In the genomic region with DNA sequence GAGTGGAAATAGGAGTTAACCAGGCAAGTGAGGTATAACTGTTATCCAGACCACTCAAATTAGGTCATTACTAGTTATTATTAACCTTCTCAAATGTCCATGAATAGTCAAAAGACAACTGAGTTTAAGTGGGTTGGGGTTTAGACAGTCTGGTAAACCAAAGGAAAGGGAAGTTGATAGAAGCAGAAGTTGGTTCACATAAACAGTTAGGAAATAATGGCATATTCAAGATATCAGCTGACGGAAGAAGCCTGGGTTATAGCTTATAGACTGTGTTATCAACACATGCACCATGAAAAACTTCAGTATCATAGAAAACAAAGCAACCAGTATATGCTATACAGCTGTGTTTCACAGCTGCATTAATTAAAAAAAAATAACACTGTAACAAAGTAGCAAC, we compare ENCODE assay signal across 26 mouse cellular contexts.
DNase-seq lines count a peak whose midpoint lies in the region; ATAC-seq and TF ChIP-seq lines count a peak whose summit lies in the region.
"Had no signal": no experiment of that assay in that cellular context is flagged by ENCODE, and none has a peak within 500 bp of the region (broad histone marks: within the 10 kb centered on the region; RNA-seq: fewer than 3 reads in every experiment).

No protein-coding gene starts in this region.

- no peak for TF ChIP-seq POLR2A in MEL (IDR thresholded peaks at IDR 0.05; ENCODE audit: control insufficient read depth in 1 of 2, insufficient read depth in 1 of 2, low read depth in 1 of 2, low read length in 2 of 2, poor library complexity in 1 of 2)

- no peak overlapping the region for H3K4me3 ChIP-seq in MEL (ENCODE audit: control insufficient read depth in 1 of 2, insufficient read depth in 1 of 2, low read depth in 2 of 2, low read length in 2 of 2)
- H3K4me3 ChIP-seq: forebrain, embryonic 10.5 days; forebrain, embryonic 13.5 days; heart, adult 2 months; heart, embryonic 10.5 days; heart, embryonic 13.5 days; hindbrain, embryonic 10.5 days; hindbrain, embryonic 13.5 days; intestine, embryonic 15.5 days had no signal

- H3K9me3 ChIP-seq in MEL (replicated peaks; ENCODE audit: insufficient read depth, low read length) = no peaks in the 10 kb centered on the region
- H3K9me3 ChIP-seq: forebrain, embryonic 10.5 days; forebrain, embryonic 13.5 days; heart, embryonic 10.5 days; heart, embryonic 13.5 days; hindbrain, embryonic 10.5 days; hindbrain, embryonic 13.5 days; intestine, embryonic 15.5 days had no signal

- intact Hi-C loops in heart, postnatal 25 days (cut with DNase I) = no loop called here

- no peak overlapping the region for H3K27ac ChIP-seq in MEL (ENCODE audit: control insufficient read depth, low read depth, low read length)
- H3K27ac ChIP-seq: forebrain, embryonic 10.5 days; forebrain, embryonic 13.5 days; heart, adult 2 months; heart, embryonic 10.5 days; heart, embryonic 13.5 days; hindbrain, embryonic 10.5 days; hindbrain, embryonic 13.5 days; intestine, embryonic 15.5 days had no signal

- H3K4me1 ChIP-seq in MEL (ENCODE audit: control insufficient read depth in 1 of 2, insufficient read depth in 2 of 2, low read length in 2 of 2) = no peaks in the 10 kb centered on the region
- H3K4me1 ChIP-seq: forebrain, embryonic 10.5 days; forebrain, embryonic 13.5 days; heart, embryonic 10.5 days; heart, embryonic 13.5 days; hindbrain, embryonic 10.5 days; hindbrain, embryonic 13.5 days; intestine, embryonic 15.5 days had no signal

- peak; percentile 61 for DNase-seq in MEL (ENCODE audit: low read depth, low spot score)
- no peak for DNase-seq in kidney, postnatal 25 days
- no peak for DNase-seq in heart, adult 18-20 months
- DNase-seq in heart, postnatal 25 days (ENCODE audit: low spot score) = no peak
- DNase-seq: adrenal gland, postnatal 10 days; cerebellum, adult 11 months; cerebellum, adult 2 months; cerebellum, adult 9-11 months; cerebellum, postnatal 25 days; gastrocnemius, postnatal 14 days; heart, adult 2 months; heart, postnatal 14 days; kidney, adult 11 months had no signal

- no peak overlapping the region for H3K9ac ChIP-seq in MEL (ENCODE audit: control insufficient read depth, low read depth, low read length, poor library complexity, severe bottlenecking)
- H3K9ac ChIP-seq: forebrain, embryonic 13.5 days; heart, embryonic 13.5 days; hindbrain, embryonic 13.5 days; intestine, embryonic 15.5 days had no signal

- no peak for TF ChIP-seq CTCF in MEL (IDR thresholded peaks at IDR 0.05 in 2 of 3, conservative IDR thresholded peaks at IDR 0.05 in 1 of 3; ENCODE audit: control insufficient read depth in 1 of 3, insufficient read depth in 1 of 3, low read depth in 2 of 3, low read length in 3 of 3, poor library complexity in 1 of 3, severe bottlenecking in 1 of 3)

- no peak for TF ChIP-seq RAD21 in MEL (IDR thresholded peaks at IDR 0.05; ENCODE audit: low read depth, low read length)

- TF ChIP-seq EP300 in MEL (IDR thresholded peaks at IDR 0.05; ENCODE audit: low read depth in 1 of 2, low read length in 2 of 2) = peak; percentile 73 to 80

- H3K79me2 ChIP-seq in MEL (ENCODE audit: control insufficient read depth, insufficient read depth, low read length, poor library complexity) = no peaks in the 10 kb centered on the region

- no peaks in the 10 kb centered on the region; a peak in 1 of 4 replicates for H3K36me3 ChIP-seq in MEL (ENCODE audit: control insufficient read depth in 1 of 2, insufficient read depth in 2 of 2, low read length in 2 of 2)
- H3K36me3 ChIP-seq: forebrain, embryonic 10.5 days; heart, embryonic 10.5 days; heart, embryonic 13.5 days; hindbrain, embryonic 10.5 days; hindbrain, embryonic 13.5 days; intestine, embryonic 15.5 days had no signal

- no peaks in the 10 kb centered on the region for H3K27me3 ChIP-seq in MEL (ENCODE audit: control insufficient read depth in 1 of 2, insufficient read depth in 2 of 2, low read length in 2 of 2)
- H3K27me3 ChIP-seq: forebrain, embryonic 13.5 days; heart, embryonic 13.5 days; hindbrain, embryonic 13.5 days; intestine, embryonic 15.5 days; Patski had no signal

- peak; percentile 63; the same call in 1 of the 2 replicates for ATAC-seq in granulocyte monocyte progenitor cell, adult 5-6 weeks (replicated peaks; ENCODE audit: poor library complexity, severe bottlenecking)
- peak; percentile 77 for ATAC-seq in megakaryocyte progenitor cell, adult 5-6 weeks (replicated peaks; ENCODE audit: poor library complexity)
- ATAC-seq: CD4-positive, CD25-positive, alpha-beta regulatory T cell, adult 4 months; forebrain, embryonic 13.5 days; forebrain, embryonic 16.5 days; hindbrain, embryonic 16.5 days; intestine, embryonic 15.5 days; Patski had no signal

TF ChIP-seq in MEL, 35 proteins besides CTCF, POLR2A, EP300 and RAD21:
- peak; percentile 48 for TF ChIP-seq GATA1 (IDR thresholded peaks at IDR 0.05; ENCODE audit: low read depth, low read length)
- 0 out of 2 replicates have a peak, but pooled peaks have one; percentile 26 for TF ChIP-seq TCF12 (IDR thresholded peaks at IDR 0.05; ENCODE audit: low read depth, low read length)
- TF ChIP-seq MYB (IDR thresholded peaks at IDR 0.05; ENCODE audit: low read depth, low read length) = 0 out of 2 replicates have a peak, but pooled peaks have one; percentile 27
- no peak for TF ChIP-seq POLR2AphosphoS2 (IDR thresholded peaks at IDR 0.05; ENCODE audit: low read length)
- TF ChIP-seq UBTF (IDR thresholded peaks at IDR 0.05; ENCODE audit: borderline replicate concordance, insufficient read depth, low read depth, low read length) = no peak
- TF ChIP-seq ETS1 (IDR thresholded peaks at IDR 0.05; ENCODE audit: low read depth, low read length) = peak; percentile 66; the same call in 1 of the 2 replicates
